Mouse (Mus musculus): Measurements from ENCODE around the gene Slc35d3. TPM values are rescaled to one million over a fixed set of nuclear protein-coding genes. Genes with fewer than 3 reads are reported as not detected.

Gene Slc35d3
- polyA plus RNA-seq, 1 experiment: not detected

GRCm38 (mm10) chr10:19815371-19815770 is 35.9 kb downstream of the Slc35d3 start:
- no peak overlapping the region for H3K4me3 ChIP-seq (ENCODE audit: insufficient read depth, low read depth, low read length)
- no peak overlapping the region for H3K27ac ChIP-seq (ENCODE audit: insufficient read depth, low read depth, low read length)
- WGBS: 83% methylated on average over 8 of the region's 8 CpGs
- TF ChIP-seq CTCF (IDR thresholded peaks at IDR 0.05; ENCODE audit: insufficient read depth, low read depth, low read length) (no peak), POLR2A (IDR thresholded peaks at IDR 0.05; ENCODE audit: insufficient read depth, low read depth, low read length) (no peak)
- H3K4me1 ChIP-seq (ENCODE audit: control insufficient read depth, insufficient read depth, low read length): peaks cover 7% of the 10 kb centered on the region

GRCm38 (mm10) chr10:19811436-19812172 is 39.7 kb downstream of the Slc35d3 start:
- WGBS: 45% methylated on average over 9 of the region's 9 CpGs
- no peaks in the 10 kb centered on the region for H3K4me1 ChIP-seq (ENCODE audit: control insufficient read depth, insufficient read depth, low read length)

GRCm38 (mm10) chr10:19804763-19805162 is 46.5 kb downstream of the Slc35d3 start:
- no peak for TF ChIP-seq CTCF (IDR thresholded peaks at IDR 0.05; ENCODE audit: insufficient read depth, low read depth, low read length)
- no peak for TF ChIP-seq POLR2A (IDR thresholded peaks at IDR 0.05; ENCODE audit: insufficient read depth, low read depth, low read length)
- no peak overlapping the region for H3K4me3 ChIP-seq (ENCODE audit: insufficient read depth, low read depth, low read length)
- no peaks in the 10 kb centered on the region for H3K4me1 ChIP-seq (ENCODE audit: control insufficient read depth, insufficient read depth, low read length)
- WGBS: 89% methylated on average over 7 of the region's 7 CpGs
- H3K27ac ChIP-seq (ENCODE audit: insufficient read depth, low read depth, low read length): no peak overlapping the region

More at GRCm38 (mm10) chr10:19811436-19812172, 39.7 kb downstream of the Slc35d3 start:
- no peak overlapping the region for H3K4me3 ChIP-seq (ENCODE audit: insufficient read depth, low read depth, low read length)
- no peak overlapping the region for H3K27ac ChIP-seq (ENCODE audit: insufficient read depth, low read depth, low read length)
- no peak for TF ChIP-seq CTCF (IDR thresholded peaks at IDR 0.05; ENCODE audit: insufficient read depth, low read depth, low read length)
- no peak for TF ChIP-seq POLR2A (IDR thresholded peaks at IDR 0.05; ENCODE audit: insufficient read depth, low read depth, low read length)

GRCm38 (mm10) chr10:19802958-19803357 is 48.3 kb downstream of the Slc35d3 start:
- H3K4me1 ChIP-seq (ENCODE audit: control insufficient read depth, insufficient read depth, low read length): no peaks in the 10 kb centered on the region
- no peak for TF ChIP-seq CTCF (IDR thresholded peaks at IDR 0.05; ENCODE audit: insufficient read depth, low read depth, low read length)
- no peak for TF ChIP-seq POLR2A (IDR thresholded peaks at IDR 0.05; ENCODE audit: insufficient read depth, low read depth, low read length)
- 84% methylated on average over 7 of the region's 7 CpGs for WGBS
- no peak overlapping the region for H3K27ac ChIP-seq (ENCODE audit: insufficient read depth, low read depth, low read length)
- no peak overlapping the region for H3K4me3 ChIP-seq (ENCODE audit: insufficient read depth, low read depth, low read length)

Other genes starting within 250 kb of the Slc35d3 start
- gene Il22ra2, start 229.5 kb downstream of the Slc35d3 start, polyA plus RNA-seq (2012; ENCODE audit: insufficient read depth, insufficient read length, low replicate concordance, missing spikeins): not detected in 2 replicates
- gene Il20ra, start 138.9 kb downstream of the Slc35d3 start, polyA plus RNA-seq (2012; ENCODE audit: insufficient read depth, insufficient read length, low replicate concordance, missing spikeins): not detected in 2 replicates
- not detected in 2 replicates for gene Pex7, start 56.2 kb upstream of the Slc35d3 start, polyA plus RNA-seq (2012; ENCODE audit: insufficient read depth, insufficient read length, low replicate concordance, missing spikeins)
- gene Map3k5, start 83.0 kb upstream of the Slc35d3 start, polyA plus RNA-seq (2012; ENCODE audit: insufficient read depth, insufficient read length, low replicate concordance, missing spikeins): not detected in 2 replicates